Mouse (Mus musculus): ENCODE data around the gene Nacc2.

DNA sequence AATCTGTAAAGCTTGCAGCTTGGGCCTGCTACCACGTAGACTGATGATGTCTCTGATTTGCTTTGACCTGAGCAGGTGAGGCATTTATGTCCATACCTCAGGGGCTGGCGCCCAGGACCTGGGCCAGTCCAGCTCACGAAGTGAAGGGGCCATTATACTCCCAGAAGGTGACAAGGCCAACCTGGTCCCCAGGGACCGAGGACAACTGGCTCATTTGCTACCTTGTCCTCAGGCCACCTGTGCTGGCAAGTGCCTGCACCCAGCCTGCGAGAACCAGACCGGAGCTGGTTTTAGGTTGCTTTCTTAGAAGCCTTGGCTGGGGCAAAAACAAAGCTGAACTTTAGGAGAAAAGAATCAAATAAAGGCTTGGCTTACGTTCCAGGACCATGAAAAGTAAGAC, 29.1 kb downstream of the Nacc2 start:
- TF ChIP-seq POLR2A (IDR thresholded peaks at IDR 0.05; ENCODE audit: low read depth, low read length) (no peak), CTCF (conservative IDR thresholded peaks at IDR 0.05; ENCODE audit: insufficient read depth, insufficient read length, low read depth, low read length) (no peak)
